Mouse (Mus musculus) lung, postnatal 10 days (tissue): ENCODE results near the gene Alk.

Source experiments
- DNase-seq: peaks from one replicate; pipeline ENCODE4 v3.0.0; 2021

Alk gene

DNA sequence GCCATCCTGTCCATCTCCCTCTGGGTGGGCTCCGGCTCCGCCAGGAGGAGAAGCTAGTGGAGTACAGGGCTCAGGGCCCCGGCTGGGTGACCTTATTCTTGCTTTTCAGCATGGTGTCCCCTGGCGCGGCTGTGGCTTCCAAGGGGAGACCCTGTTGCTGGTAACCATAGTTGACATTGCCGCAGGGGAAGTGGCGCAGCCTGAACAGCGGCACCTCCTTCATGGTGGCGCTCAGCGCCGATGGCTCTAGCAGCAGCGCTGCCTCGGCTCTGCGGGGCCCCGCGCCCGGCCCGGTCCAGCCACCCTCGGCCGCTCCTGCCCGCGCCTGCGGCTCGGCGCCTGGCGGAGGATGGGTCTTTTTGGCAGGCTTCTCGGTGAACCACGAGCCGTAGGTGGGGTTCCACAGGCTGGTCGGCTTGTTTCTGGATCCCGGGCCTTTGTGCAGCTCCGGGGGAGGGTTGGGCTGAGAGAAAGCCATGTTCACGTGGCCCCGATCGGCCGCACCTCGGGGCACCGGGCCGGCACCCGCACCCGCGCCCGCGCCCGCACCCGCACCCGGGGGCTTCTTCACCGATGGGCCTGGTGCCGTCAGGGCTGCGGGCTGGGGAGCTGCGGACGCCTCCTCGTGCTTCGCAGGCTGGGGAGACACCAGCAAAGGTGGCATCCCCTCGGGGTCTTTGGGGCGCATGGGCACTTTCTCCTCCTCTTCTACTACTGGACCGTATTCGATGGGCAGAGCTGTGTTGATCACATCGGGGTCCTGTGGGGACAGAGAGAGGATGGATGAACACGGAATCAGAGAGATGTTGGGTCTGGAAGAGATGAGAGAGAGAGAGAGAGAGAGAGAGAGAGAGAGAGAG lies 734.8 kb downstream of the Alk start:
- peak; percentile 9 for DNase-seq

DNA sequence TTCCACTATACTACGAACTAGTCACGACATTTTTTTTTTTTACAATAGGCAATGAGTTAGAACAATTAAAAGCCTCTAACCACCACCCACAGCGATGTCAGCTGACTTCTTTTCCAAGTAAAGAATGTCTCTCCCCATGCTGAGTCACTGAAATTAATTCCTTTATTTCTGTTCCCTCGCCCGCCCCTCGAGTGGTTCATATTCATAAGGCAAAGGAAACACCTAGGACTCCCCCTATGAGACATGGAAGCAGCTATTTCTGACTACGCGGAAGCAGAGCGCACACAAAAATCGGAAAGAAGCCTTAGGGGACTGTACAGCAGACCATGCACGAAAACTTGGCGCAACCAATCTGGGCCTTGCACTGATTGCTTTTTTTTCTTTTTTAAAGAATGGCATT lies 735.6 kb downstream of the Alk start:
- no peak for DNase-seq

DNA sequence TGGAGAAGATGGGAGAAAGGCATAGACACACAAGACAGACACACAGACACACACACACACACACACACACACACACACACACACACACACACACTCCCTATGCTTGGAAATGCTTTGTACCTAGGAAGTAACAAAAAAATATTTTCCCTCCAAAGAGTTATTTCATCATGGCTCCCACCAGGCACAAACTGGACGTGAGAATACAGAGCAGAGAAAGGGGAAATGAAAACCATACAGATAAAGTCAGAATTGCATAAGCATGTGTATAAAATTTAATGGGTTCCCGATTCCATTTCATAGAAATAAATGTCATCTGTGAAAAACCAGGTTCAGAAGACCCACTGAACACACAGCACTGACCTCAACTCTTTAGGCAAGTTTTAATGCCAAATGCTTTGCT lies 736.5 kb downstream of the Alk start:
- no peak for DNase-seq

DNA sequence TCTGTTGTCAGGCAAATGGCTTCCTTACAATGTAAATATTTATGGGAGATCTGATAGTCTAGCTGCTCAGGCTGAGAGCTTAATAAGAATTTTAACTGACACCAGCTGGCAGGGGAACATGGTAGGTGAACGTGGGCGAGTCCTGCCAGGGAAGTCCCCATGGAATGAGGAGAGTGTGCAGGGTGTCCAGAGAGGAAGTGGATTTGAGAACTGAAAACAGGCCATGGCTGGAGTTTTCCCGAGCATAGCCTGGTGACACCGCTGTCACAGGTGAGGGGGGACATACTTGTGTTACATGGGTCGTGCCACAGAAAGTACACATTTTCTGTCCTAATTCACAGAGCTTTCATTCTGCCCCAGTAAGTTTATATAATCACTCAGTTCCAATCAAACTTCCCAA lies 739.0 kb downstream of the Alk start:
- no peak for DNase-seq

DNA sequence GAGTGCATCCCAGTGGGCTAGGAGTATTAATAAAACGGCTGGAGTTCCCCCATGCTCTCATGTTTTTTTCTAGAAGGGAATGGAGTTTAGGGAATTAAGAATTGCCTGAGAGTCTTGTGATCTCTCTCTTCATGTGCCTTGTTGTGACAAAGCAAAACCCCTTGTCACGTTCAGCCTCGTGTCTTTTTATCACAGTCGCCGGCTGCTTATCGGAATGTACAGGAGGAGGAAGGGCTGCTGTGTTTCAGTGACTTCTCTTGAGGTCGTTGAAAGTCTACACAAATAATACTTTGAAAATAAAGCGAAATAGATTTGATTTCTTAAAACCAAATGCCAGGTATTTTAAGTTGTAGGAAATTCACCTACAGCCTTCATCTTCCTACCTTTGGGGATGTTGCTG lies 740.4 kb downstream of the Alk start:
- no peak for DNase-seq

DNA sequence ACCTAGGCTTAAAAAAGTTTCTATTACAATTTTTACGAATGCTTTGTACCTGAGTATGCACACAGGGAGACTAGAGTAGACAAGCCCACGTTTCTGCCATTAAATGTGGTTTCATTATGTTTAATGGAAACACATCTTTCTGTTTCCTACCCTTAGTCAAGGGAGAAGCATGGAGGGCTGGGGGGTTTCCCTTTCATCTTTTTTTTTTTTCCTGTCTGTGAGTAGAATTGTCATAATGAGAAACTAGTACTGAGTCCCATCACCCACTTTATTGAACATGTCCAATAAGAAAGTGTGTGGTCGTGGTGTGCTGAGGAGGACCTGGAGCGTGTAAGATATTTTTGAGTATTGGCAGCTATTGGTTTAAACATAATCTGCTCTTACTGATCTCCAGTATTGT lies 741.5 kb downstream of the Alk start:
- DNase-seq = no peak

DNA sequence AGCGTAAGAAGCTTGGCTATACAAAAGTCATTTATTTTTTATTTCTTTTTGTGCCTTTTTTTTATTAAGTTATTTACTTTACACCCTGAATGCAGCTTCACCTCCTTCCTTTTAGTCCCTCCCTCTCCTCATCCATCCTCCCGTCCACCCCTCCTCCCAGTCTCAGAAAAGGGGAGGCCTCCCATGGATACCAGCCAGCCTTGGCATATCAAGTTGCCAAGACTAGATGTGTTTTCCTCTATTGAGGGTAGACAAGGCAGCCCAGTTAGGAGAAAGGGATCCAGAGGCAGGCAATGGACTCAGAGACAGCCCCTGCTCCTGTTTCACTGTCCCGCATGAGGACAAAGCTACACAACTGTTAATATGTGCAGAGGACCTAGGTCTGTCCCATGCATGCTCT lies 742.2 kb downstream of the Alk start:
- no peak for DNase-seq

DNA sequence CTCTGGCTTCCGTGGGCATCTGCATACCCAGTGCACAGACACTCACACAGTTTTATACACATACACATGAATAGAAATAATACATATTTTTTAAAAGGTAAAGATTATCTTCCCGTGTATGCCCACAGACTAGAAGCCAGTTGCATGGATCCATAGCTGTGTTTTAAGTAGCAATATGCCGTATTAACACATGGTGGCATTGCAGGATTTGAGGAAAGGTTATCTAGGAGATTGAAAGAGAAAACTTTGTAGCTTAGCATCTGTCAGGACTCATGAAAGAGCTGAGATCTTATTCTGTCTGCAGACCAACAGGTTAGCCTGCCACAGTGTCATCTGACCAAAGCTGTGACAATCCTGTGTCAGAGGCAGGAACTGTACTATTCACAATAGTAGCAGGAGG lies 772.5 kb downstream of the Alk start:
- DNase-seq = no peak

DNA sequence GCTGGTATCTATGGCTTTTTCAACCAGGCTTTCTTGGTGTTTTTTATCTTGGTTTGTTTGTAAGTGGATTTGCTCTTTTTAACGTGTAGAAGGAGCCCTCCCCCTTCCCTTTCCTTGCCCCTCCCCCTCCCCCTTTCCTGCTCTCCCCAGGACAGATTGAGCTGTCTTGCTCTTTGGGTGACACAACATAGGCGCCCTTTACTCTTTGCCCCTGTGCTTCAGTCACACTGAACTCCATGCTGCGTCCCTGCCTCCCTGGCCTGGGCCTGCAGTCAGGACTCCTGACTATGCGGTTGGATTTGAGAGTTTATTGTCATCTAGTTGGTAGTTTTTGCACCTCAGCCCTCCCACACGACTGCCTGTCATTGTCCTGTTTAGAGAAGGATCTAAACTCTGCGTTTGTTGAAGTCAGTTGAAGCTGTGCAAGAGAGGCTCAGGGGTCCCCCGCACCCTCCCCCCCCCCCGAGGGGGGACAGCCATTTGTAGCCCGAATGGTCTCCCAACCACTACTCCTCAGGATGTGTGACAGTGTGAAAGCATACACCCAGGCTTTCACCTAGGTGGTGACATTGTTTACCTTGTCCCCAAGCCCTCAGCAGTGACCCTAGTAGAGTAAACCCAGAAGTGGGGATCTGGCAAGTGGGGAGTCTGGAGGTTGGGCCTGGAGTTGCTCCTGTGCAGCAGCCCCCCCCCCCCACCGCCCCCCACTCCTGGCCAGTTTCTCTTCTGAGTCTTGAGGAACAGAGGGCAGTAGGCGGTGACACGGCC lies 775.6 kb downstream of the Alk start:
- DNase-seq = no peak

DNA sequence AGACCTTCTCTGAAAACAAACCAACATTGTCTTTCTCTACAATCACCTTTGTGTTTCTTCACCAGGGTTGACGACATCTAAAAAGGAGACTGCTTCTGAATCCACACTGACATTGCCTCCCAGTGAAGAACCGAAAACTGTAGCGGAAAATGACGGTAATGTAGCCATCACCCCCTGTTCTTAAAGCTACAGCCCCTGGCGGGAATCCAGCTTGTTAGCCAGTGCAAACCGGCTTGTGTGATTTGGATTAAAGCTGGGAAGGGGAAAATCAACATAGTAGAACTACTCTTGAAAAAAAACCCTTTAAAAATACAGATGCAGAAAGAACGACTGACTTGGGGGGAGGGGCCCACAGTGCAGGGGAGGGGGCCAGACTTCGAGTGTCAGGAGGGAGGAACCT lies 776.8 kb downstream of the Alk start:
- DNase-seq = peak; percentile 18

DNA sequence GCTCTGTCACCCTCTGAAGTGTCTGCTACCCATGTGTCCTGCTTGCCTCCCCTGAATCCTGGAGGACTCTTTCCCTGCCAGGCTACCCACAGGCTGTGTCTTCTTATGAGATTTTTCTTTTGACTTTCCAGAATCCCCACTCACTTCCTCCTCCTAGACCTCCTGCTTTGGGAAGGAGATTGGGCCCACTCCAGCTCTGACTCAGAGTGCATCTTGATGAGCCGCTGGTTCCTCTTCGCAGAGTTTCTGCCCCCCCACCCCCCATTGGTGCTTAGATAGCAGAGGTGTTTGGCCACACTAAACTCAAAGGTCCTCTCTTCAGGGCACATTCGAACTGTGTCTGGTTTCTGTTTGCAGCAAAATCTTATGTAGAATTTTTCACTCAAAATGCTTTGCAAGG lies 777.8 kb downstream of the Alk start:
- peak; percentile 15 for DNase-seq

DNA sequence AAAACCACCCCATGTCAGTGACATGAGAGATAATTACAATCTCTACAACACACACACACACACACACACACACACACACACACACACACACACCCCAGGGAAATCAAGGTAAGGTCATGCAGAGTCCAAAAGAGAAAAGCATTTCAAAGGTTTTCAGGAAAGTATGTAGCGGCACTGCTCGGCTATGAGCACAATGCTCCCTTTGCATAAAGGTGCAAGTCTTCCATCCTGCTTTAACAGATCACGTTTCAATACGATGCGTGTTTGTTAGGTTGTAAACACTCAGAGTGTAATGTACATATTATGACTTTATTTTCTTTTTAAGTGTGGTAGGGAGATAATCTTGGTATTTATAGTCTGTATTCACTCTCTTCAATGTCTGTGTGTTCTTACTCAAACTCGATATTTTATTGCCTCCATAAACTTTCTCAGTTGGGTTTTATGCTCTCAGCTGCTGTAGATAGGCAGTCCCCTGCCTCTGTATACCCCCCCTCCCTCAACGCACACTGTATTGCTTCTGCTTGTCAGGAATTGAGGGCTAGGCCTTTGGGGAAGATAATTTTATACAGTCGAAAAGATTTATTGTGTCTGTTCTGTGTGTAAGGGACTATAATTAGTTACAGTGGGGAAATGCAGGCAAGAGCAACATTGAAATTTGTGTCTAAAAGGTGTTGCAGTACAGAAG lies 780.7 kb downstream of the Alk start:
- DNase-seq = no peak
